Mouse (Mus musculus) ES-Bruce4 (cell line): ENCODE results near the gene Pet100. TPM values are rescaled to one million over a fixed set of nuclear protein-coding genes. Genes with fewer than 3 reads are reported as not detected.
A peak's percentile ranks its signal among the peaks of the same experiment; 100 is the strongest.

Source experiments
- H3K27ac ChIP-seq: 2 replicates; pipeline ENCODE4 v1.5.1; 2012; ENCODE audit warnings: low read length, inconsistent platforms; ENCODE audit not compliant: insufficient read depth
- H3K27me3 ChIP-seq: 2 replicates; pipeline ENCODE4 v1.6.1; 2012; ENCODE audit warnings: mild to moderate bottlenecking, low read length, inconsistent platforms; ENCODE audit not compliant: control insufficient read depth, poor library complexity, insufficient read depth, severe bottlenecking
- H3K36me3 ChIP-seq: 2 replicates; pipeline ENCODE4 v1.6.1; 2012; ENCODE audit warnings: inconsistent platforms, mild to moderate bottlenecking, low read length, moderate library complexity; ENCODE audit not compliant: control insufficient read depth, poor library complexity, insufficient read depth, severe bottlenecking
- H3K4me1 ChIP-seq: one replicate; pipeline ENCODE4 v1.8.1; 2011; ENCODE audit warnings: low read length; ENCODE audit not compliant: control insufficient read depth, insufficient read depth
- H3K4me3 ChIP-seq: 2 replicates; pipeline ENCODE4 v1.5.1; 2011; ENCODE audit warnings: low read depth, mild to moderate bottlenecking, low read length
- H3K9ac ChIP-seq: 2 replicates; pipeline ENCODE4 v1.6.1; 2012; ENCODE audit warnings: low read depth, mild to moderate bottlenecking, inconsistent platforms; ENCODE audit not compliant: poor library complexity, severe bottlenecking
- H3K9me3 ChIP-seq: replicated peaks from 2 replicates; pipeline ENCODE4 v1.6.1; 2012; ENCODE audit warnings: mild to moderate bottlenecking, low read length, inconsistent platforms; ENCODE audit not compliant: control insufficient read depth, poor library complexity, insufficient read depth, severe bottlenecking
- CTCF ChIP-seq: IDR thresholded peaks from one replicate; pipeline ENCODE4 v1.8.1; 2011; ENCODE audit warnings: low read depth, low read length
- EP300 ChIP-seq: IDR thresholded peaks from 2 replicates; pipeline ENCODE4 v1.6.1; 2011; ENCODE audit warnings: low read depth, low read length; ENCODE audit not compliant: insufficient read depth
- POLR2A ChIP-seq: IDR thresholded peaks from one replicate; pipeline ENCODE4 v1.8.1; 2011; ENCODE audit warnings: low read length; ENCODE audit not compliant: insufficient read depth
- polyA plus RNA-seq: library from polyadenylated mRNA; stranded (reverse); fragments of >200 nt; gene quantifications from 2 replicates; pipeline ENCODE4 v1.2.4, GENCODE M21; 2011; ENCODE audit warnings: low read depth; ENCODE audit not compliant: missing spikeins, insufficient read depth, insufficient read length

The Pet100 gene
- polyA plus RNA-seq, 1 experiment, result 93.4 TPM

DNA sequence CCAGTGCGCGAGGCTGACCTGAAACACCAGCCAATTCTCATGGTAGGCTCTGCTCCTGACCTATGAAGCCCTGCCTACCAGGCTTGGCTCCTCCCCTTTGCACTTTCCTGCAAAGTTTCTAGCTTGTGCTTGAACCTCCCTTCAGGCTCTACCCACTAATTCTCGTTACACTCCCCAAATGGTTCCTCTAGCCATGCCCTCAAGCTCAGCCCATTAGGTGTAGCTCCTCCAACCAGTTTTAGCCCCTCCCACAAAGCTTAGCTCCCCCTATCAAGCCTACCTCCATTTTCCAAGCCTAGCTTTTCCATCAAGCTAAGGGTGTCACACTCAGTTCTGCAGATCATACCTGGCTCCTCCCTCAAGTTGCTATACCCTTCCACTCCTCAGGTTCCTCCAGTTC, 23.3 kb upstream of the Pet100 start:
- TF ChIP-seq EP300 (no peak), POLR2A (peak; percentile 76)
- H3K9me3 ChIP-seq, result no peaks in the 10 kb centered on the region
- no peaks in the 10 kb centered on the region for H3K27me3 ChIP-seq
- peak overlapping the region; percentile 45 for H3K9ac ChIP-seq
- H3K4me3 ChIP-seq, result peak overlapping the region; percentile 58
- peaks cover 10% of the 10 kb centered on the region for H3K4me1 ChIP-seq
- H3K27ac ChIP-seq, result peak overlapping the region; percentile 81
- H3K36me3 ChIP-seq, result peaks cover 25% of the 10 kb centered on the region

DNA sequence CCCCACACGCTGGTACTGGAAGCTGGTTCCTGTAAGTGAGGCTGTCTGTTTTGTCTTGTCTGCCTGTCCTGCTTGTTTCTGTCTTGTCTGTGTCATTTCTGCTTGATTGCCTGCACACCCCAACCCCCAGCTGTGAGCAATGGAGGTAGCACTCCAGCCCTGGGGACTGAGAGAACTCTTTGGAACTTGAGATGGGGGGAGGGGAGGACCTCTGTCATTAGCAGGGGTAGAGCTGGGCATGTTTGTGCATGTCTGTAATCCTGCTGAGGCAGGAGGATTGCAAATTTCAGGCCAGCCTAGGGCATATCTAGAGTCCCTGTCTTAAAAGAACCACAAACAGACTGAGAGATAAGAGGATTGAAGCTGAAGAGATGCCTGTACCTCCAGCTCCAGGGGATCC, 22.1 kb upstream of the Pet100 start:
- TF ChIP-seq EP300, result peak; percentile 96
- TF ChIP-seq POLR2A, result no peak
- Histone ChIP-seq H3K36me3 (peaks cover 36% of the 10 kb centered on the region), H3K27ac (peak overlapping the region; percentile 81), H3K4me1 (peaks cover 5% of the 10 kb centered on the region), H3K9me3 (no peaks in the 10 kb centered on the region), H3K27me3 (no peaks in the 10 kb centered on the region), H3K4me3 (no peak overlapping the region), H3K9ac (peak overlapping the region; percentile 57)

DNA sequence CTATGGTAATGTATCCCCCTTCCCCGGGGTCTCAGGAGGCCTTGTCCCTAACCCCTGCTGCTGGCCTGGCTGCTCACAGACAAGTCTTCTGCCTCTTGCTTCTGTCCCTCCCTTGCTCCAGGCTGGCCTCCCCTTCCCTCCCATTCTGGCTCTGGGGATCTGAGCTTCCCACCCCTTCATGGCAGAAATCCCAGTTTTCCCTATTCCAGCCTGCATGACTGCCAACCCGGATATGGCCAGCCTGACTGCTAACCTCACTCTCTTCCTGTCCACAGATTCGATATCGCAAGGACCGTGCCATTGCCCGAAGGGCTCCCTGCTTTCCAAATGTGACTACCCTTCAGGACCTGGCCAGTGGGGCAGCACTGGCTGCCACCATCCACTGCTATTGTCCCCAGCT, 20.9 kb upstream of the Pet100 start:
- Histone ChIP-seq H3K27ac (peak overlapping the region; percentile 81), H3K4me1 (peaks cover 5% of the 10 kb centered on the region), H3K27me3 (no peaks in the 10 kb centered on the region), H3K36me3 (peaks cover 46% of the 10 kb centered on the region), H3K9me3 (no peaks in the 10 kb centered on the region), H3K4me3 (no peak overlapping the region), H3K9ac (peak overlapping the region; percentile 57)
- TF ChIP-seq POLR2A (no peak), EP300 (no peak), CTCF (no peak)

DNA sequence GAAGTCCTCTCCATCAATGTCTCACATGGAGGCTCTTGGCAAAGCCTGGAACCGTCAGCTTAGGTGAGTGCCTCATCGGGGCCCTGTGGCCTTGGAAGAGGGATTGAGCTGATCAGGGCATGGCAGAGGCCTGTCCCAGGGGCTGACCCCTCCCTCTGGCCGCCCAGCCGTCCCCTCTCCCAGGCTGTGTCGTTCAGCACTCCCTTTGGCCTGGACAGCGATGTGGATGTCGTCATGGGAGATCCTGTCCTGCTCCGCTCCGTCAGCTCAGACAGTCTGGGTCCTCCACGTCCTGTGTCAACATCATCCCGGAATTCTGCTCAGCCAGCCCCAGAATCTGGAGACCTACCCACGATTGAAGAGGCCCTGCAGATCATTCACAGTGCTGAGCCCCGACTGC, 17.9 kb upstream of the Pet100 start:
- TF ChIP-seq EP300, result no peak
- no peak for TF ChIP-seq POLR2A
- no peak for TF ChIP-seq CTCF
- H3K27ac ChIP-seq, result no peak overlapping the region
- peaks cover 5% of the 10 kb centered on the region for H3K4me1 ChIP-seq
- H3K27me3 ChIP-seq, result no peaks in the 10 kb centered on the region
- H3K9me3 ChIP-seq, result no peaks in the 10 kb centered on the region
- H3K9ac ChIP-seq, result no peak overlapping the region
- H3K4me3 ChIP-seq, result no peak overlapping the region
- peaks cover 63% of the 10 kb centered on the region for H3K36me3 ChIP-seq

DNA sequence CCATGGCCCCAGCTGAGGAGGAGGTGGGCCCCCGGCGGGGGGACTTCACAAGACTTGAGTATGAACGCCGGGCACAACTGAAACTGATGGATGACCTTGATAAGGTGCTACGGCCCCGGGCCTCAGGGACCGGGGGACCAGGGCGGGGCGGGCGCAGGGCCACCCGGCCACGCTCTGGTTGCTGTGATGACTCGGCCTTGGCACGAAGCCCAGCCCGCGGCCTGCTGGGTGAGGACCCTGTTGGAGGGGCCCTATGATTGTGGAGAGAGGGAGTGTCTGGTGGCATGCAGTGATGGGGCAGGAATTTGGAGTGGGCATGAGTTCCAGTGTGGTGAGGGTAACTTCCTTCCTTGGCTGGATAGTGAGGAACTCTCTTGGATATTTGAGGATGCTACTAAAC, 14.8 kb upstream of the Pet100 start:
- Histone ChIP-seq H3K36me3 (peaks cover 82% of the 10 kb centered on the region), H3K27me3 (no peaks in the 10 kb centered on the region), H3K4me1 (no peaks in the 10 kb centered on the region), H3K9me3 (no peaks in the 10 kb centered on the region), H3K27ac (peak overlapping the region; percentile 17; the same call in 1 of the 2 replicates), H3K9ac (peak overlapping the region; percentile 41), H3K4me3 (no peak overlapping the region)
- TF ChIP-seq POLR2A (no peak), CTCF (no peak), EP300 (no peak)

DNA sequence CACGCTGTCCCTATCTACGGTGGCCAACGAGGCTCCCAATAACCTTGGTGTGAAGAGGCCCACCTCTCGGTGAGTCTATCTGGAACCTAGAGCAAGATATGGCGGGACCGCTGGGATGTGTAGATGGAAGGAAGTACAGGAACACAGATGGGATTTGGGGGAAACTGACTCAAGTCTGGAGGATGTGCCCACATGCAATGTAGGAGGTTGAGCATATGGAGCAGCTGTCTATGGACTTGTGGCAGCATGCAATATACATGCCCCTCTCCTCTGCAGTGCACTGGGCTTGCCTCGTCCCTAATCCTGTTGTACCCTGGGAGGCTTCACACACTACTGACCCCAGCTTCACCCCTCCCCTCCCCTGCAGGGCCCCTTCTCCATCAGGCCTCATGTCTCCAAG, 13.5 kb upstream of the Pet100 start:
- Histone ChIP-seq H3K27ac (no peak overlapping the region), H3K9ac (no peak overlapping the region), H3K36me3 (peaks cover 81% of the 10 kb centered on the region), H3K4me1 (no peaks in the 10 kb centered on the region), H3K27me3 (no peaks in the 10 kb centered on the region), H3K4me3 (no peak overlapping the region), H3K9me3 (no peaks in the 10 kb centered on the region)
- TF ChIP-seq POLR2A (no peak), EP300 (no peak), CTCF (no peak)
